Mouse (Mus musculus): ENCODE measurements at regions not wholly inside any gene's neighbourhood (a gene's known extent, or its start where the extent isn't known, plus 50 kb on each side); places are given as distances from the start of the nearest gene placed in this dataset.

- no peak for DNase-seq (ENCODE audit: low spot score)
Observed at GRCm38 (mm10) chr12:71481371-71481770, 171.7 kb downstream of the Dact1 start.

- no peak for DNase-seq (ENCODE audit: low spot score)
Observed at GRCm38 (mm10) chr12:71481899-71482593, 172.4 kb downstream of the Dact1 start.

GRCm38 (mm10) chr12:71482619-71483018 is 172.9 kb downstream of the Dact1 start:
- DNase-seq (ENCODE audit: low spot score), result no peak

- DNase-seq (ENCODE audit: low spot score), result no peak
Observed at GRCm38 (mm10) chr12:71483536-71484165, 174.0 kb downstream of the Dact1 start.

- no peak for DNase-seq (ENCODE audit: low spot score)
Observed at GRCm38 (mm10) chr12:71484286-71484685, 174.6 kb downstream of the Dact1 start.

- no peak for DNase-seq (ENCODE audit: low spot score)
Observed at GRCm38 (mm10) chr12:71486078-71486477, 176.4 kb downstream of the Dact1 start.

- DNase-seq (ENCODE audit: low spot score), result no peak
Observed at GRCm38 (mm10) chr12:71487591-71488435, 178.1 kb downstream of the Dact1 start.

GRCm38 (mm10) chr12:71489295-71489694 is 179.6 kb downstream of the Dact1 start:
- no peak for DNase-seq (ENCODE audit: low spot score)

GRCm38 (mm10) chr12:71494803-71495293 is 185.2 kb downstream of the Dact1 start:
- no peak for DNase-seq (ENCODE audit: low spot score)

GRCm38 (mm10) chr12:71498246-71499029 is 188.8 kb downstream of the Dact1 start:
- DNase-seq (ENCODE audit: low spot score), result no peak

GRCm38 (mm10) chr12:71501299-71501810 is 191.7 kb downstream of the Dact1 start:
- DNase-seq (ENCODE audit: low spot score), result no peak

- DNase-seq (ENCODE audit: low spot score), result no peak
Observed at GRCm38 (mm10) chr12:71503265-71503664, 193.6 kb downstream of the Dact1 start.

- no peak for DNase-seq (ENCODE audit: low spot score)
Observed at GRCm38 (mm10) chr12:71506206-71506605, 196.5 kb downstream of the Dact1 start.

- no peak for DNase-seq (ENCODE audit: low spot score)
Observed at GRCm38 (mm10) chr12:71506716-71507115, 197.0 kb downstream of the Dact1 start.

- DNase-seq (ENCODE audit: low spot score), result no peak
Observed at GRCm38 (mm10) chr12:71512915-71513612, 203.4 kb downstream of the Dact1 start.

- DNase-seq (ENCODE audit: low spot score), result no peak
Observed at GRCm38 (mm10) chr12:71519520-71519919, 209.8 kb downstream of the Dact1 start.

GRCm38 (mm10) chr12:71521936-71522335 is 212.3 kb downstream of the Dact1 start:
- no peak for DNase-seq (ENCODE audit: low spot score)

GRCm38 (mm10) chr12:71522451-71522850 is 212.8 kb downstream of the Dact1 start:
- no peak for DNase-seq (ENCODE audit: low spot score)

GRCm38 (mm10) chr12:71524156-71524555 is 214.5 kb downstream of the Dact1 start:
- no peak for DNase-seq (ENCODE audit: low spot score)

GRCm38 (mm10) chr12:71525255-71525927 is 215.7 kb downstream of the Dact1 start:
- DNase-seq (ENCODE audit: low spot score), result no peak
